Mouse (Mus musculus) gastrocnemius, postnatal 10 days (tissue): ENCODE data around the gene Cds2. TPM values are rescaled to one million over a fixed set of nuclear protein-coding genes. Genes with fewer than 3 reads are reported as not detected.

Source experiments
- total RNA-seq, 2 experiments: library from RNA; stranded (reverse); gene quantifications; 2 replicates each; pipeline ENCODE4 v1.2.3; 2021

Cds2 gene
- total RNA-seq, 2 experiments from 2014 or later = 21.7 to 25.4 TPM

Other genes with a start within 250 kb of the Cds2 start
- 10 to 100 TPM; 16.1 to 22.0 TPM for gene Rassf2, start 232.9 kb upstream of the Cds2 start, total RNA-seq
- 10 to 100 TPM in 1 of 2 experiments, 1 to 10 TPM in 1; 7.9 to 13.7 TPM for gene Slc23a2, start 118.0 kb upstream of the Cds2 start, total RNA-seq
- 10 to 100 TPM; 21.6 to 26.9 TPM for gene Tmem230, start 15.3 kb upstream of the Cds2 start, total RNA-seq
- gene Pcna, start 9.8 kb upstream of the Cds2 start, total RNA-seq = 10 to 100 TPM; 42.2 to 50.7 TPM
- not detected for gene Prokr2, start 122.3 kb downstream of the Cds2 start, total RNA-seq